Mouse (Mus musculus) myocyte (in vitro differentiated cells): ENCODE measurements at regions not wholly inside any gene's neighbourhood (a gene's known extent, or its start where the extent isn't known, plus 50 kb on each side); places are given as distances from the start of the nearest gene placed in this dataset.

Experiments used
- H3K27me3 ChIP-seq: one replicate; pipeline ENCODE4 v1.6.1; 2011; ENCODE audit not compliant: control insufficient read depth, insufficient read depth, insufficient read length
- H3K36me3 ChIP-seq: one replicate; pipeline ENCODE4 v1.6.1; 2011; ENCODE audit not compliant: control insufficient read depth, insufficient read depth
- H3K4me2 ChIP-seq: one replicate; pipeline ENCODE4 v1.6.1; 2011; ENCODE audit warnings: low read depth, control low read depth
- H3K4me3 ChIP-seq: one replicate; pipeline ENCODE4 v1.5.1; 2011; ENCODE audit warnings: mild to moderate bottlenecking, control low read depth, moderate library complexity
- H3K79me2 ChIP-seq: one replicate; pipeline ENCODE4 v1.6.1; 2011; ENCODE audit not compliant: control insufficient read depth, insufficient read depth
- H3ac ChIP-seq: one replicate; pipeline ENCODE4 v1.6.1; 2011; ENCODE audit not compliant: control insufficient read depth, insufficient read length
- CEBPB ChIP-seq: IDR thresholded peaks from 2 replicates; pipeline ENCODE4 v1.6.1; 2011; ENCODE audit warnings: mild to moderate bottlenecking, moderate library complexity; ENCODE audit not compliant: poor library complexity, insufficient read depth, severe bottlenecking
- E2F4 ChIP-seq: IDR thresholded peaks from one replicate; pipeline ENCODE4 v1.6.1; 2011; ENCODE audit warnings: mild to moderate bottlenecking, control low read depth, moderate library complexity; ENCODE audit not compliant: insufficient read depth
- MAX ChIP-seq: IDR thresholded peaks from one replicate; pipeline ENCODE4 v1.6.1; 2011; ENCODE audit warnings: low read depth, mild to moderate bottlenecking, control low read depth
- MYOD1 ChIP-seq, 3 experiments: IDR thresholded peaks; one replicate each; pipeline ENCODE4 v1.6.1; 2011; ENCODE audit warnings: control low read depth in 2 of 3, low read depth in 2 of 3, mild to moderate bottlenecking in 2 of 3, moderate library complexity in 1 of 3; ENCODE audit not compliant: insufficient read length in 2 of 3, control insufficient read depth in 1 of 3
- MYOG ChIP-seq, 3 experiments: IDR thresholded peaks; one replicate each; pipeline ENCODE4 v1.6.1; 2011; ENCODE audit warnings: control low read depth in 2 of 3, low read depth in 2 of 3, mild to moderate bottlenecking in 2 of 3; ENCODE audit not compliant: insufficient read length in 2 of 3, control insufficient read depth in 1 of 3, insufficient read depth in 1 of 3
- POLR2A ChIP-seq: IDR thresholded peaks from one replicate; pipeline ENCODE4 v1.6.1; 2011; ENCODE audit warnings: low read depth, mild to moderate bottlenecking, control low read depth, moderate library complexity; ENCODE audit not compliant: insufficient read length
- POLR2AphosphoS2 ChIP-seq: IDR thresholded peaks from one replicate; pipeline ENCODE4 v1.6.1; 2011; ENCODE audit warnings: low read depth, control low read depth; ENCODE audit not compliant: insufficient read length
- REST ChIP-seq: IDR thresholded peaks from one replicate; pipeline ENCODE4 v1.6.1; 2011; ENCODE audit warnings: mild to moderate bottlenecking, control low read depth, moderate library complexity; ENCODE audit not compliant: insufficient read depth, insufficient read length
- SRF ChIP-seq: IDR thresholded peaks from one replicate; pipeline ENCODE4 v1.6.1; 2011; ENCODE audit warnings: low read depth; ENCODE audit not compliant: control insufficient read depth, insufficient read length
- TCF12 ChIP-seq: IDR thresholded peaks from one replicate; pipeline ENCODE4 v1.6.1; 2011; ENCODE audit warnings: mild to moderate bottlenecking, control low read depth; ENCODE audit not compliant: poor library complexity, insufficient read depth, severe bottlenecking
- TCF3 ChIP-seq: IDR thresholded peaks from one replicate; pipeline ENCODE4 v1.6.1; 2011; ENCODE audit warnings: low read depth, control low read depth; ENCODE audit not compliant: insufficient read length
- USF1 ChIP-seq: IDR thresholded peaks from one replicate; pipeline ENCODE4 v1.6.1; 2011; ENCODE audit warnings: low read depth, mild to moderate bottlenecking, control low read depth, moderate library complexity

DNA sequence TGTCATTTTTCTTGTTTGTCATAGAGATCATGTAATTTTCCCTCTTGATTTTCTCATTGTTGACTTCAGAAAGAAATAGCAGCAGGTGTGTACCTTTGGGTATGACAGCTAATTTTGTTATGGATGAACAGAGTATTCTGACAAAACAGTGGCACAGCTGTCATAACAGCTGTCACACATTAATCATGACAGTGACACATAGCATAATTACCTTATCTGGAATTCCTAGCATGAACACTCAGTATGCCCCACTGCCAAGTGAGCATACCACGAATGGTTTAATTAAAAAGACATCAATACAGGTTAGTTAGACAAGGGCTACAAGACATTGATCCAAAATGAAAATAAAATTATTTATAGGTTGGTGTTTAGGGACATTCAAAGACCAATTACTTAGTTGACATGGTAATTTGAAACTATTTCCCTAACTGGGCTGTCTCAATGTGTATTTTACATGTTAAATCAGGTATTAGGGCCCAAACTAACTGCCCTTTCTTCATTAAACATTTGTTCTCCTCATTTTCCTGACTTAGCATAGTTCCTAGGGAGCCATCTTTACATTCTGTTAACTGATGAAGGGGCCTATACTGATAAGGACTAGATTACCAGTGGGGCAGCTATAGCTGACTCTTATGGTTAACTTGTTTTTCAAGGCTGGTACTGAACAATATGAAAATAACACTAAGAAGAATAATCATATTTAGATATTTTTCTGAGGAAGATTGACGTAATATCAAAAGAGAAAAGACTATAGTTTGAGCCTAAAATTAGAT is 52.2 kb downstream of the Aldoart1 start:
- TF ChIP-seq CEBPB (no peak), MAX (no peak), MYOG (IDR thresholded peaks at IDR 0.05; ENCODE audit: control insufficient read depth in 1 of 3, insufficient read depth in 1 of 3, insufficient read length in 2 of 3, low read depth in 2 of 3) (peak in 1 of 3 experiments; percentile 49), TCF12 (peak; percentile 94), MYOD1 (IDR thresholded peaks at IDR 0.05; ENCODE audit: control insufficient read depth in 1 of 3, insufficient read length in 2 of 3, low read depth in 2 of 3) (peak; percentile 78 to 97 (median 91)), TCF3 (peak; percentile 96), SRF (peak; percentile 90)
- H3K27me3 ChIP-seq: no peaks in the 10 kb centered on the region

GRCm38 (mm10) chr4:72799575-72799974 is 52.9 kb downstream of the Aldoart1 start:
- Histone ChIP-seq H3ac (no peak overlapping the region), H3K4me3 (no peak overlapping the region), H3K79me2 (no peaks in the 10 kb centered on the region), H3K36me3 (no peaks in the 10 kb centered on the region), H3K27me3 (no peaks in the 10 kb centered on the region), H3K4me2 (no peak overlapping the region)
- TF ChIP-seq MYOD1 (IDR thresholded peaks at IDR 0.05; ENCODE audit: control insufficient read depth in 1 of 3, insufficient read length in 2 of 3, low read depth in 2 of 3) (no peak), MAX (no peak), E2F4 (no peak), REST (no peak), MYOG (IDR thresholded peaks at IDR 0.05; ENCODE audit: control insufficient read depth in 1 of 3, insufficient read depth in 1 of 3, insufficient read length in 2 of 3, low read depth in 2 of 3) (no peak), POLR2A (no peak)

More for the DNA sequence above, 52.2 kb downstream of the Aldoart1 start:
- no peak overlapping the region for H3ac ChIP-seq
- H3K4me2 ChIP-seq: peak overlapping the region; percentile 3
- no peak overlapping the region for H3K4me3 ChIP-seq
- H3K79me2 ChIP-seq: no peaks in the 10 kb centered on the region
- no peaks in the 10 kb centered on the region for H3K36me3 ChIP-seq

GRCm38 (mm10) chr4:72788796-72789195 is 63.6 kb downstream of the Aldoart1 start:
- no peaks in the 10 kb centered on the region for H3K36me3 ChIP-seq
- TF ChIP-seq MYOD1 (IDR thresholded peaks at IDR 0.05; ENCODE audit: control insufficient read depth in 1 of 3, insufficient read length in 2 of 3, low read depth in 2 of 3) (peak in 1 of 3 experiments; percentile 25), TCF12 (no peak)
- H3K4me3 ChIP-seq: no peak overlapping the region
- no peaks in the 10 kb centered on the region for H3K27me3 ChIP-seq
- H3ac ChIP-seq: no peak overlapping the region
- H3K79me2 ChIP-seq: no peaks in the 10 kb centered on the region
- H3K4me2 ChIP-seq: no peak overlapping the region

GRCm38 (mm10) chr4:72766896-72767295 is 85.5 kb downstream of the Aldoart1 start:
- Histone ChIP-seq H3K4me3 (no peak overlapping the region), H3K36me3 (no peaks in the 10 kb centered on the region), H3K4me2 (no peak overlapping the region), H3ac (no peak overlapping the region), H3K79me2 (no peaks in the 10 kb centered on the region), H3K27me3 (no peaks in the 10 kb centered on the region)
- TF ChIP-seq SRF (no peak), CEBPB (no peak), MAX (no peak), MYOG (IDR thresholded peaks at IDR 0.05; ENCODE audit: control insufficient read depth in 1 of 3, insufficient read depth in 1 of 3, insufficient read length in 2 of 3, low read depth in 2 of 3) (no peak), MYOD1 (IDR thresholded peaks at IDR 0.05; ENCODE audit: control insufficient read depth in 1 of 3, insufficient read length in 2 of 3, low read depth in 2 of 3) (no peak), USF1 (no peak), REST (no peak), TCF3 (no peak), TCF12 (no peak), E2F4 (no peak), POLR2A (no peak), POLR2AphosphoS2 (no peak)

DNA sequence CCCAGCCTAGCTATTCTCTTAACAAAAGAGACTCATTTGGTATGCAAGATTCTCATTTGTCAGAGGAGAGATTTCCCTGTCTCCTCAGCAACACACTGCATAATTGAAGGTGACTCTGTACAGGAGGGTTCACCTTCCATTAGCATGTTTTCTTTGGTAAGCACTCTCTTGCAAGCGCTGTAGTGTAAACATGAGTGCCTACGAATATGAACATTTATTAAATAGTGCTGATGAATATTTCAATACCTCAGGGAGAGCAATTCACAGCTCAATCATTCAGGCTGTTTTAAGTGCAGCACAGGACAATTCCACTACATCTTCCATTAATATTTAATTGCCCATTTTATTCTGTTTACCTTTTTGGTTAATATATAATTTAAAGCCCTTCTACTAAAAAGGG is 86.0 kb downstream of the Aldoart1 start:
- Histone ChIP-seq H3ac (no peak overlapping the region), H3K79me2 (no peaks in the 10 kb centered on the region), H3K4me3 (no peak overlapping the region), H3K27me3 (no peaks in the 10 kb centered on the region), H3K4me2 (no peak overlapping the region), H3K36me3 (no peaks in the 10 kb centered on the region)
- TF ChIP-seq CEBPB (no peak), USF1 (no peak), MAX (no peak), TCF12 (no peak), TCF3 (no peak)
